Mouse (Mus musculus): Measurements from ENCODE around the gene Adamts17. TPM values are rescaled to one million over a fixed set of nuclear protein-coding genes. Genes with fewer than 3 reads are reported as not detected.

Adamts17 gene
- polyA plus RNA-seq (2017; shearing (Covaris generic)): 0.55 TPM

DNA sequence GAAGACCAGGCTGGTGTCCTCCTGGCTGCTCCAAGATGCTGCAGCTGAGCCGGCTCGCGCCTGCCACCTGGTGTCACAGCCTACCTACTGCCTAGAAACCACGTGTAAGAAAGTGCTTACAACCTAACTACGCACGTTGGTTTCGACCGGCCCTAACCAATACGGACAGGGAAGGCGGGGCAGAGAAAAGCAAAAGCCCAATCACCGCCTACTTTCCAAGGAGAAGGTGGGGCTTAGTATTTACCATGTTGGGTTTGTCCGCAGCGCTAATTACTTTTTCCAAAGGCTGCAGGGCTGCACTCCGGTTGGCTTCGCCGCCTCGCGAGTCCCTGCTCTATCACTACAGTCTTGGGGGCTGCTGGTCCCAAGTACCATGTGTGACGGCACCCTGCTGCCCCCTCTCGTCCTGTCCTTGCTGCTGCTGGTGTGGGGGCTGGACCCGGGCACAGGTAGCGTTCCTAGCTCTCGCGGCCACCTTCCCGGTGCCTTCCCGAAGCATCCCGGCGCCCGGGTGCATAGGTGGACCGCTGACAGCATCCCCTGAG lies at the start of gene Adamts17:
Gene Adamts17 (plus strand): TSS at position 273 of the 545 bp plus-strand sequence.

Other genes with a start within 250 kb of the Adamts17 start
- 2.9 TPM for gene Asb7, start 150.1 kb upstream of the Adamts17 start, polyA plus RNA-seq (2017; shearing (Covaris generic))
- gene Lins1, start 149.8 kb upstream of the Adamts17 start, polyA plus RNA-seq (2017; shearing (Covaris generic)): 10.4 TPM
- not detected for gene Cers3, start 96.2 kb upstream of the Adamts17 start, polyA plus RNA-seq (2017; shearing (Covaris generic))

All from effector memory CD4-positive, alpha-beta T cell, adult 5 months (primary cell).